Mouse (Mus musculus) brain, embryonic 14.5 days (tissue): ENCODE results near the gene Adipoq.

Experiments
- CTCF ChIP-seq: fragments of 200-500 bp; IDR thresholded peaks from 2 replicates; pipeline ENCODE4 v1.5.1; 2012; ENCODE audit warnings: inconsistent platforms, mild to moderate bottlenecking, moderate library complexity, borderline replicate concordance; ENCODE audit not compliant: insufficient read depth, insufficient read length; ENCODE audit errors: extremely low read depth
- POLR2A ChIP-seq: fragments of 200-500 bp; IDR thresholded peaks from 2 replicates; pipeline ENCODE4 v1.6.1; 2012; ENCODE audit warnings: mild to moderate bottlenecking, inconsistent platforms, borderline replicate concordance; ENCODE audit not compliant: poor library complexity, insufficient read depth, insufficient read length, severe bottlenecking; ENCODE audit errors: extremely low read depth

DNA sequence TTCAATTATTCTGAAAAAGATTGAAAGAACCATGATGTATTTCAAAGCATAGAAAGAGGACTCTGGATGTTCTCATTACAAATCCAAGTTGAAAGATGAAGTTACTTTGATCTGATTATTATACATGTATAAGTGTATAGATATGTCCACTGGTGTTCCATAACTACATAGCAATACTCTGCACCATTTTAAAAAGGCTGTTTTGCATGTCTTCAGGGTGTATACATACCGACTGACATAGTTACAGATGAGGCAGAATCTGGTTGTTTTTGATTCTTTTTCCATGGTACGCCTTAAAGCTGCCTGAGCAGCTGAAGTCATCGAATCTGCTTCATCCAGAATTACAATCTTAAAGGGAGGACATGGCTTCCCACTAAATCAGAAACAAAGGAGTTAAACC lies 30.9 kb upstream of the Adipoq start:
- TF ChIP-seq CTCF (no peak), POLR2A (no peak)
